In the genomic region with DNA sequence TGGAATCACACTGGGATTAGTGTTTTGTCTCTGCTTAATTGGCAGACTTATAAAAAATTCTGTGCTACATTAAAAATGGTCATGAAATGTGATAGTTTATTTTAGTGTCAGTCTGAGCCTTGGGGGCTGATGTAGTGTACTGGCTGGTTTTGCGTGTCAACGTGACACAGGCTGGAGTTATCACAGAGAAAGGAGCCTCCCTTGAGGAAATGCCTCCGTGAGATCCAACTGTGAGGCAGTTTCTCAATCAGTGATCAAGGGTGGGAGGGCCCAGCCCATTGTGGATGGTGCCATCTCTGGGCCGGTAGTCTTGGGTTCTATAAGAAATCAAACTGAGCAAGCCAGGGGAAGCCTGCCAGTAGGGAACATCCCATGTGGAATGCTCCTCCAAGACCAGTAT, we compare ENCODE assay signal across 13 mouse cellular contexts. TPM values are rescaled to one million over a fixed set of nuclear protein-coding genes. Genes with fewer than 3 reads are reported as not detected.
DNase-seq lines count a peak whose midpoint lies in the region.
"Had no signal": no experiment of that assay in that cellular context is flagged by ENCODE, and none has a peak within 500 bp of the region (broad histone marks: within the 10 kb centered on the region; RNA-seq: fewer than 3 reads in every experiment).

No protein-coding gene starts in this region.

- intact Hi-C loops in gastrocnemius, postnatal 36 days (cut with DNase I): no loop called here

- DNase-seq in gastrocnemius, adult 18-20 months (ENCODE audit: low spot score): peak; percentile 9
- no peak for DNase-seq in gastrocnemius, postnatal 36 days
- DNase-seq in ovary, adult 18-20 months (ENCODE audit: low spot score): peak; percentile 44
- no peak for DNase-seq in ovary, postnatal 14 days (ENCODE audit: low spot score)
- peak; percentile 26 for DNase-seq in adipocyte (ENCODE audit: low spot score)
- DNase-seq in spleen, adult 18-20 months: no peak
- DNase-seq: adrenal gland, postnatal 10 days; adrenal gland, postnatal 36 days; cerebellum, adult 18-20 months; cerebellum, adult 9-10 months; cerebellum, postnatal 14 days; heart, postnatal 36 days had no signal

RNA-seq across cellular contexts. Expression of a gene that starts 9.1 kb away (rescaled TPM):
- 1 to 10 TPM; 5.1 to 5.5 TPM for total RNA-seq in gastrocnemius, adult 18-20 months (2021)
- 1 to 10 TPM; 5.2 to 6.0 TPM for total RNA-seq in gastrocnemius, postnatal 36 days (2021)
- total RNA-seq: granulocyte monocyte progenitor cell, adult 5-6 weeks had no signal

RNA-seq across cellular contexts. Expression of a gene that starts 11.3 kb away (rescaled TPM):
- total RNA-seq in gastrocnemius, adult 18-20 months (2021): 1 to 10 TPM; 3.2 to 3.3 TPM
- 1 to 10 TPM; 2.9 to 3.1 TPM for total RNA-seq in gastrocnemius, postnatal 36 days (2021)

RNA-seq across cellular contexts. Expression of a gene that starts 40.0 kb away (rescaled TPM):
- 1 to 10 TPM; 1.8 TPM for total RNA-seq in gastrocnemius, adult 18-20 months (2021)
- total RNA-seq in gastrocnemius, postnatal 36 days (2021): 1 to 10 TPM; 2.6 to 3.2 TPM
- total RNA-seq: granulocyte monocyte progenitor cell, adult 5-6 weeks had no signal

Comparison
In these comparisons a context has a peak if more than half of its experiments do, and no peak if none do; other contexts are left out.
1. DNase-seq: peak in gastrocnemius, adult 18-20 months (single experiment), ovary, adult 18-20 months (single experiment) and adipocyte (single experiment); none in gastrocnemius, postnatal 36 days (0 of 2), ovary, postnatal 14 days (single experiment) and spleen, adult 18-20 months (0 of 2).